Mouse (Mus musculus) neural tube, embryonic 13.5 days (tissue): ENCODE results near the gene Nipal1. TPM values are rescaled to one million over a fixed set of nuclear protein-coding genes. Genes with fewer than 3 reads are reported as not detected.

Experiments used
- ATAC-seq: fragments of 200-750 bp; cut with Nextera tagmentation; 2 replicates; pipeline ENCODE4 v1.8.0; 2017; ENCODE audit warnings: low read depth, mild to moderate bottlenecking, moderate TSS enrichment, moderate library complexity
- H3K27ac ChIP-seq: fragments of 300-500 bp; sonication (generic); replicated peaks from 2 replicates; pipeline ENCODE4 v1.5.1; 2015; ENCODE audit warnings: moderate library complexity, mild to moderate bottlenecking, inconsistent platforms
- H3K27me3 ChIP-seq: fragments of 300-500 bp; sonication (generic); 2 replicates; pipeline ENCODE4 v1.6.1; 2015; ENCODE audit warnings: mild to moderate bottlenecking, inconsistent platforms
- H3K36me3 ChIP-seq: fragments of 300-500 bp; sonication (generic); 2 replicates; pipeline ENCODE4 v1.6.1; 2015; ENCODE audit warnings: mild to moderate bottlenecking, inconsistent platforms
- H3K4me1 ChIP-seq: fragments of 300-500 bp; sonication (generic); replicated peaks from 2 replicates; pipeline ENCODE4 v1.6.1; 2015; ENCODE audit warnings: inconsistent platforms
- H3K4me2 ChIP-seq: fragments of 300-500 bp; sonication (generic); 2 replicates; pipeline ENCODE4 v1.6.1; 2015; ENCODE audit warnings: inconsistent platforms, mild to moderate bottlenecking, moderate library complexity
- H3K4me3 ChIP-seq: fragments of 300-500 bp; sonication (generic); 2 replicates; pipeline ENCODE4 v1.5.1; 2015; ENCODE audit warnings: mild to moderate bottlenecking, inconsistent platforms
- H3K9ac ChIP-seq: fragments of 300-500 bp; sonication (generic); 2 replicates; pipeline ENCODE4 v1.6.1; 2015; ENCODE audit warnings: moderate library complexity, mild to moderate bottlenecking, inconsistent platforms
- H3K9me3 ChIP-seq: fragments of 300-500 bp; sonication (generic); 2 replicates; pipeline ENCODE4 v1.6.1; 2016; ENCODE audit warnings: inconsistent platforms
- WGBS: fragments of 180-500 bp; shearing (Covaris S2); methylation state at CpG from one replicate; pipeline ENCODE4 v1.1.7; 2015; 5-methylcytosine and 5-hydroxymethylcytosine counted together
- polyA plus RNA-seq: library from polyadenylated mRNA; unstranded; fragments of >200 nt; fragmentation: Nextera tagmentation; extraction: Ambion mirVana; gene quantifications from 2 replicates; pipeline ENCODE4 v1.2.1, GENCODE M21; 2015

The Nipal1 gene
- polyA plus RNA-seq, 1 experiment from 2014 or later, result 1.9 TPM

GRCm38 (mm10) chr5:72706722-72707121, 59.1 kb downstream of the Nipal1 start:
- no peak for ATAC-seq
- H3K9ac ChIP-seq, result no peak overlapping the region

DNA sequence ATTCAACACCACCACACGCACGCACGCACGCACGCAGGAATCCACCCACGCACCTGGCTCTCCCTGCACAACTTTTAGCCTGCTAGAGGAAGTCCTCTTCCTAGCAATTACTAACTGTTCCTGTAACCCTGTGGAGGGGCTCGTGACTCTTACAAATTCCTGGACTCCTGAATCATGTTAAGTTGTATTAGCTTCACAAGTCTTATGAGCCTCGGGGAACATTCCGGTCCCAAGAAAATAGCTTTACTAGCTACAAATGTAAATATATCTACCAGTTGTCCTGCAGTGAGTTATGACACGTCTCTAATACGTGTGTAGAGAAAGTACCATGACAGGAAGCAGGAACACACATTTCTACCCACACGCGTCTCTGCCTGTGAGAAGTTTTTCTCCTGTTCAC, 61.9 kb downstream of the Nipal1 start:
- no peak for ATAC-seq
- Histone ChIP-seq H3K27me3 (no peaks in the 10 kb centered on the region), H3K9me3 (no peaks in the 10 kb centered on the region), H3K4me3 (no peak overlapping the region), H3K4me1 (no peaks in the 10 kb centered on the region; the same call in 1 of the 2 replicates), H3K36me3 (no peaks in the 10 kb centered on the region), H3K4me2 (no peak overlapping the region), H3K27ac (no peak overlapping the region), H3K9ac (no peak overlapping the region)
- 93% methylated on average over 13 of the region's 13 CpGs for WGBS

More at GRCm38 (mm10) chr5:72706722-72707121, 59.1 kb downstream of the Nipal1 start:
- H3K9me3 ChIP-seq, result no peaks in the 10 kb centered on the region
- H3K4me2 ChIP-seq, result no peak overlapping the region
- H3K4me1 ChIP-seq, result no peaks in the 10 kb centered on the region; the same call in 1 of the 2 replicates
- H3K4me3 ChIP-seq, result no peak overlapping the region
- WGBS, result 63% methylated on average over 10 of the region's 10 CpGs
- H3K27ac ChIP-seq, result no peak overlapping the region
- no peaks in the 10 kb centered on the region for H3K36me3 ChIP-seq
- H3K27me3 ChIP-seq, result no peaks in the 10 kb centered on the region

GRCm38 (mm10) chr5:72709976-72710375, 62.4 kb downstream of the Nipal1 start:
- no peak overlapping the region for H3K4me3 ChIP-seq
- no peaks in the 10 kb centered on the region for H3K36me3 ChIP-seq
- ATAC-seq, result no peak; the same call in 1 of the 2 replicates
- no peak overlapping the region for H3K9ac ChIP-seq
- no peak overlapping the region for H3K27ac ChIP-seq
- no peak overlapping the region for H3K4me2 ChIP-seq
- no peaks in the 10 kb centered on the region for H3K9me3 ChIP-seq
- H3K27me3 ChIP-seq, result no peaks in the 10 kb centered on the region
- 94% methylated on average over 9 of the region's 9 CpGs for WGBS
- H3K4me1 ChIP-seq, result no peaks in the 10 kb centered on the region; the same call in 1 of the 2 replicates

DNA sequence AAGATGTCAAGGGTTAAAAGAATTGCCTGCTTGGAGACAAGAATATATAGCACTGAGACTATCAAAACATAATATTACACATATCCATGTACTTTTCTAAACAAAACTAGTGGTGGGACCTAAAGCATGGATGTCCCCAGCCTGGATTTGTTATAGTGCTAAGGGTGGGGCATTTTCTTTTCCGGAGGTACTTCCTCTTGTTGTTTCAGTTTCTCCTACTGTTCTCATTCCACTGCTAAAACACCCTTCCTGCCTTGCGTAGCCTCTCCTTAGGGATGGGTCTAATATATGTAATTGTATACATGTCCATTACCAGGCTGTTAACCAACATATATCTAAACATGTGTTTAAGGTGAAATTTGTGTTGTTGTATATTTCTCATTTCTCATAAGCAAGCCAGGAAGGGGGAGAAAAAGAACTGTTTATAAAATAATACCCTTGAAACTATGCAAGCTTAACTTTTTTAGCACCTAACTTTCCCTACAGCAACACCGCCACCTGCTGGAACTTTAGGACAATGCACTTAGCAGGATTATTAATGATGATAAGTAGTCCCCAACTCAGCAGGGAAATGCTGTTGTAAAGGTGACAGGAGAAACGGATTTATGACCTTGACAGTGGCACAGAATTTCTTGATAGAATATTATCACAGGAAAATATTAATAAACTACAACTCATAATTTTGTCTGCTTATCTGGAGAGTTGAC, 63.1 kb downstream of the Nipal1 start:
- WGBS, result 29% methylated on average over 4 of the region's 4 CpGs
- no peaks in the 10 kb centered on the region for H3K36me3 ChIP-seq
- H3K9ac ChIP-seq, result no peak overlapping the region
- H3K27ac ChIP-seq, result no peak overlapping the region
- no peak overlapping the region for H3K4me2 ChIP-seq
- H3K4me1 ChIP-seq, result no peaks in the 10 kb centered on the region; the same call in 1 of the 2 replicates
- H3K9me3 ChIP-seq, result no peaks in the 10 kb centered on the region
- no peak overlapping the region for H3K4me3 ChIP-seq
- ATAC-seq, result no peak
- no peaks in the 10 kb centered on the region for H3K27me3 ChIP-seq

DNA sequence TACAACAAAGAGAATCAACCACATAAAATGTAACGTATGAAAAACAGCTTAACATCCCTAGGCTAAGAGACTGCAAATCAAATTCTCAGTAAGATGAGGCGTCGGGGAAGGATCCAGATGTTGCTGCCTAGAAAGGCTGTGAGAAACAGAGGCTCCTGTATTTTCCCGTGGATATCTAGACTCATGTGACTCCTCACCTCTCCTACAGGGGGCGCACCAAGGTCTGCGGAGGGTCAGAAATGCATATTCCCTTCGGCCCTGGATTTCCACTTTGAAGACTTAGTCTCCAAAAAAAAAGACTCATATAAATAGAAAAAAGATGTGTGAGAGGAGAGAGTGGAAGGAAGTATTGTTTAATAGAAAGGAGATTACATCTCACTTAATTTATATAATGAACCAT, 73.0 kb downstream of the Nipal1 start:
- Histone ChIP-seq H3K27me3 (no peaks in the 10 kb centered on the region), H3K9ac (no peak overlapping the region), H3K36me3 (no peaks in the 10 kb centered on the region), H3K4me1 (no peaks in the 10 kb centered on the region), H3K9me3 (no peaks in the 10 kb centered on the region), H3K4me3 (no peak overlapping the region), H3K27ac (no peak overlapping the region), H3K4me2 (no peak overlapping the region)
- WGBS, result 58% methylated on average over 7 of the region's 7 CpGs
- no peak for ATAC-seq

Other genes with a start within 250 kb of the Nipal1 start
- 1.9 and 2.0 TPM in 2 replicates for gene Corin, start 143.3 kb upstream of the Nipal1 start, polyA plus RNA-seq
- gene Nfxl1, start 88.1 kb upstream of the Nipal1 start, polyA plus RNA-seq, result 13.7 and 15.2 TPM in 2 replicates
- gene Zar1, start 66.5 kb upstream of the Nipal1 start, polyA plus RNA-seq, result 3.8 and 5.9 TPM in 2 replicates
- 10.5 and 10.8 TPM in 2 replicates for gene Gm5868, start 60.2 kb upstream of the Nipal1 start, polyA plus RNA-seq
- gene Cnga1, start 3.5 kb upstream of the Nipal1 start, polyA plus RNA-seq, result not detected in 2 replicates
- gene Txk, start 105.0 kb downstream of the Nipal1 start, polyA plus RNA-seq, result 0.08 and 0.11 TPM in 2 replicates
- 10.0 and 10.5 TPM in 2 replicates for gene Tec, start 220.7 kb downstream of the Nipal1 start, polyA plus RNA-seq